Mouse (Mus musculus) gastrocnemius, postnatal 25 days (tissue): Measurements from ENCODE around the gene Tcea3. TPM values are rescaled to one million over a fixed set of nuclear protein-coding genes. Genes with fewer than 3 reads are reported as not detected.

Experiments
- DNase-seq: peaks from one replicate; pipeline ENCODE4 v3.0.0; 2022
- total RNA-seq, 2 experiments: library from RNA; stranded (reverse); gene quantifications; 1 replicate in 1 of 2; 2 replicates in 1 of 2; pipeline ENCODE4 v1.2.3; 2021

Gene Tcea3
- total RNA-seq, 2 experiments from 2014 or later = 234 to 298 TPM

- peak; percentile 9 for DNase-seq
Measured at GRCm38 (mm10) chr4:136324226-136324625, 76.7 kb downstream of the Tcea3 start.

Other genes with a start within 250 kb of the Tcea3 start
- 10 to 100 TPM; 45.3 to 50.6 TPM for gene Eloa, start 226.0 kb upstream of the Tcea3 start, total RNA-seq
- 100 to 1,000 TPM; 209 to 218 TPM for gene Rpl11, start 194.3 kb upstream of the Tcea3 start, total RNA-seq
- 10 to 100 TPM; 13.5 to 21.2 TPM for gene Id3, start 104.2 kb upstream of the Tcea3 start, total RNA-seq
- gene E2f2, start 75.3 kb upstream of the Tcea3 start, total RNA-seq = 1 to 10 TPM; 1.8 to 3.5 TPM
- gene Asap3, start 41.4 kb upstream of the Tcea3 start, total RNA-seq = 1 to 10 TPM; 2.8 to 3.0 TPM
- 10 to 100 TPM; 25.4 to 26.1 TPM for gene Zfp46, start 37.0 kb downstream of the Tcea3 start, total RNA-seq
- 10 to 100 TPM; 19.7 to 20.1 TPM for gene Hnrnpr, start 63.2 kb downstream of the Tcea3 start, total RNA-seq
- gene Htr1d, start 175.8 kb downstream of the Tcea3 start, total RNA-seq = not detected
- gene 6030445D17Rik, start 214.5 kb downstream of the Tcea3 start, total RNA-seq = under 1 TPM in 1 of 2 experiments, not detected in 1; 0.15 TPM
- gene Luzp1, start 222.0 kb downstream of the Tcea3 start, total RNA-seq = 10 to 100 TPM; 17.0 to 18.2 TPM